Mouse (Mus musculus) kidney, postnatal 4 days (tissue): ENCODE data around the gene Tnfaip8l2.
A peak's percentile ranks its signal among the peaks of the same experiment; 100 is the strongest.

Experiments used
- DNase-seq, 2 experiments: peaks; one replicate each; pipeline ENCODE4 v3.0.0; 2021; ENCODE audit warnings: mixed read lengths in 2 of 2

Tnfaip8l2 gene

DNA sequence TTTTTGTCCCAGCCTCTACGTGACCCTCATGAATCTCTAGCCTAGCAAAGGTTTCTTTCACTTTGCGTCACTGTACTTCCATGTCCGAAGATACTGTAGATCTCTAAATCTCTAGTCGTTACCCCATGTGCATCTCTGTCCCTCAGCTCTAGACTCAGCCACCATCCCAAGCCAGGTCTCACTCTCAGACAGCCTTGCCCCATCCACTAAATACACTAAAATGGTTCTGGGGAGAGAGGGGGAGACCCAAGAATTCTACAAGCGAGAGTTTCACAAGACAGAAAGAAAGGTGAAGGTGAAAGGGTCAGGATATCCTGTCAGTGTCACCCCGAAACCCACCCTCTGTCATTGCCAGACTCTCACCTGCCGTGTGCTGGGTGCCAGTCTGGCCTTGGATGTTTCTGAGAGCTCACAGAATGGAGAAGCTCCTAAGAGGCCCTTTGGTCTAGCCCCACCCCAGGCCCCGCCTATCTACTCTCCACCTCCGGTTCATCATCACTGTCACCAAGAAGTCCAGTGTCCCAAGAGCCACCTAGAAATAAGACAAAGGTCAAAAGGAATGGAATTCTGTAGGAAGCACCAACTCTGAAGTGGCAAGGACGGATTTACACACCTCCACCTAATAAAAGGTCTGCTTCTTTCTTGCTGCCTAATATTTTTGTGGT, at the start of gene Tnfaip8l2:
Gene Tnfaip8l2, minus strand, starts transcription at position 409 of the 665 bp plus-strand sequence.
- DNase-seq: no peak

DNA sequence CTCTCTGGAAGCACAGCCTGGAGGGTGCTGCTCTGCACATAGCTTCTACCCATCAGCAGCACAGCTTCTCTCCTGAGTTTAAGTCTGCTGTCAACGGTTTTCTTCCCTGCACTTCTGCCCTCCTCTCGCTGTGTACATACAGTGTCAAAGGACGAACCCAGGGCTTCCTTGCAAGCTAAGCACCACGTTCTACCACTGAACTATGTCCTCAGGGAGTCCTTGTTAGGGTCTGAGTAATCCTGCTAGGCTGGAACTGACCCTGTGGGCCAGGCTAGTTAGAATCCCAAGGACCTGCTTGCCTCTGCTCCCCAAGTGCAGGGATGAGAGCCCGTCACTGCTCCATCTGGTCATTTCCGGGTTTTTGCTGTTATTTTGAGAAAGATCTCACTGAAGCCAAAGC, 44.7 kb upstream of the Tnfaip8l2 start:
- no peak for DNase-seq

DNA sequence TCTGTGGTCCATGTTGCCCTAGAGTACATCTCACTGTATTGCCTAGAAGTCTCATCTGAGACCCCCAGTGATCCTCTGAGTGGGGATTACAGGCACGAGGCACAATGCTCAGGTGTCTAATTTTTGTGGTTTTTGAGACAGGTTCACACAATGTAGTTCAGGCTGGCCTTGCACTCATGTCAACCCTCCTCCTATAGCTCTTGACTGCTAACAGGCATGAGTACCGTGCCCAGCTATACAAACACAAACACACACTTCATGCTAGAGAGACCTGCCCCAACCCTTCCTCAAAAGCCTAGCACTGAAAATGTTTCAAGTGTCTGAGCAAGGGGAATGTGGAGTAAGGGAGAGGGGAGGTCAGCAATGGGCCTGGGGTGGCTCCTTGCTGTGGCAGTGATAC, 43.9 kb upstream of the Tnfaip8l2 start:
- DNase-seq: no peak

DNA sequence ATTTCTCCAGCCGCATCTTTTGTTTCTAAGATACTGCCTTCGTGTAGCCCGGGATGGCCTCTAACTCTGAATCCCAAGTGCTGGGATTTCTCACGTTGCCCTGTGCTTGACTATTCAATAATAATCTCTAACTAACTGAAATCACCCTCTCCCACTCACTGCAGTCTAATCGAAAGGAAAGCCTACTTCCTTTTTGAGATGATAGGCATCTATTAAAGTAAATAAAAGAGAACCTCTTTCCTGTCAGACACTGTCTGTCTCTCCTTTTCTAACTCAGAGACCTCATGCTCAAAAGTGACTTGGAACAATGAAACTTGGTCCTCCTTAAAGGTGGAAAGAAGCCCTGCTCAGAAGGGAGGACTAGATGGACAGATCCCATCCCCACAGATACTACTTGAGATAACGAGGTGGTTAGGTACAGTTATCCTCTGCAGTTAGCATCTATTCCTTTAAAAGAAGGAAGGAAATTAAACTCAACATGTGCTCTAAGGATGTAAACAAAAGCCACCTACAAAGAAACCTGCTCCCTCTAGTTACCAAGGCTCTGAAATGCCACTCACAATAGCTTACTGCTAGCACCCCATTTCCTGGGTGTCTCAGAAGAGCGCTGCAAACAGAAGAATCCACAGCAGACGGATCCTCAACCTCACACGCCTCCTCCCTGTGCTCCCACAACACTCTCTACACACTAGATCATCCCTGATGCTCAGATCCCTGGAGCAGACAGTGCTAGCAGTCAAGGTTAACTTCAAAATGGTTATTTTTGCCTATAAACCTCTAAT, 42.8 kb upstream of the Tnfaip8l2 start:
- no peak for DNase-seq

DNA sequence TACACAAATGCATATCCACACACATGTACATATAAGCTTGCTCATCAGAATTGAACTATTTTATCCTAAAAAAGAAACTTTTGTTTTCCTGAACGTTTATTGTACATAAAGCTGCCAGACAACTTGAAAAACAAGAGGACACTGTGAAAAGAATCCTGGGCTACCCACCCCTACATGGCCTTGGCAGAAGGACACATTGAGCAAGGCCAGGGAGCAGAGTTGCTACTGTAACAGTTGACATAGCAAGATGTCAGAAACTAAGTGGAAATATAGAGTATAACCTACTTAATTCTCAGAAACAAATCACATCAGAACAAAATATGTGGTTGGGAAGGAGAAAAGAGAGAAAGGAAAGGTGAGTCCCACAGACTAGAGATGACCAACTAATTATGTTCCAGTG, 39.7 kb upstream of the Tnfaip8l2 start:
- DNase-seq: no peak

DNA sequence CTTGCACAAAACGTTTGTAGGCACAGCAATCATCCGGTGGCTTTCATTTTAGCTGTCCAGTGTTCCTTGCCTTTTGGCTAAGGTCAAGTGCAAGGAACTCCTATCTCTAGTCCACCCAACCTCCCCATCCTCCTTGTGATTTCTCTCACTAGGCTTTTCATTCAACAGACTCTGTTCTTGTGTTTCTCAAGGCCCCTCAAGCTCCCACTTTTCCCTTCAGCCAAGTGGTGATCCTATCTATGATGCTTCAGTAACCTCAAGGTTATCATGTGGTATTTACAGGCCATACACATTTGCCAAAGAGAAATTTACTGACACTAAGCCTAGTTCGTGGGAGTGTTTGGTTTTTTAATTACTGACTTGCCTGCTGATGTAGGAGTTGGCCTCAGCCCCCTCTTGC, 37.7 kb upstream of the Tnfaip8l2 start:
- peak in 1 of 2 experiments; percentile 32 for DNase-seq

DNA sequence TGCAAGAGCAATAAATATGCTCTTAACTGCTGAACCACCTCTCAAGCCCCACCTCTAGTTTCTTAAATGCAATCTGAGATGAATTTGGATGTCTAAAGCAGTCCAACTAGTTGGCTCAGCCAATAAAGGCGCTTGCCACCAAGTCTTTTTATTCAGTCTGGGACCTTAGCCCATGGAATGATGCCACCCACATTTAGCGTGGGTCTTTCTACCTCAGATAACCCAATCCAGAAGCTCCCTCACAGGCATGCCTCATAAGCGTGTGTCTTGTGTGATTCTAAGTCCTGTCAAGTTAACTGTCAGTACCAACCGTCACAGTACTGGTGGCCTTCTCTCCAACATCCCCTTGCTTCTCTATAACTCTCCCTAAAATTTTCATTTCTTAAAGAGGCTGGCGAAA, 36.8 kb upstream of the Tnfaip8l2 start:
- no peak for DNase-seq

DNA sequence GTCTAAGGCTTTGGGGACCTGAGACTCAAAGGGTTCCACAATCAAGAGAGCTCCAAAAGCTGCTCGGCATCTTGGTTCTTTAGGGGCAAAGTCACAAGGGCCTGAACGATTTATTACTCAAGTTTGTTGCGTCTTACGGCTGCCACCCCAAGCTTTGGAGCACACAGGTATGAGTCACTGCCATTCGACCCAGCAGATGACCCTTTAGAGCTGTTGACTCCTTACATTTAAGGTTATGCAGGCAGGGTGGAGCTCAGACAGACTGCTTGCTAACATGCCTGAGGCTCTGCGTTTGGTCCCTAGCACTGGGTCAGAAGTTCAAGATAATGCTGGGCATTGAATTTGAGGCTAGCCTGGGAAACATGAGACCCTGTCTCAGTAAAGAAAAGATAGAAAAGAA, 35.4 kb upstream of the Tnfaip8l2 start:
- DNase-seq: no peak

DNA sequence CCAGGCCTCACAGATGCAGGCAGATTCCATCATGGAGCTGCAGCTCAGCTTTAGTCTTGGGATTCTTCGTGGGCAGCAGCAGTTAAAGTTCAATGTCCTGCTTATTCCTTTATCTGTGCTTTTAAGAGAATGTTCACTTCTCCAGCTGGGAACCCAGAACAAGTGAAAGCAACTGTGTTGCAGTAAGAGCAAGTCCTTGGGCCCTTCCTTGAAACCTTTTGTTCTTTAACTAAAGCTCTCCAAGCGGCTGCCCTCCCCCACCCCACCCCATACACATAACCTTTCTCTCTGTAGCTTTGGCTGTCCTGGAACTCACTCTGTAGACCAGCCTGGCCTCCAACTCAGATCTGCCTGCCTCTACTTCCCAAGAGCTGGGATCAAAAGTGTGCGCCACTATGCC, 34.3 kb upstream of the Tnfaip8l2 start:
- no peak for DNase-seq

DNA sequence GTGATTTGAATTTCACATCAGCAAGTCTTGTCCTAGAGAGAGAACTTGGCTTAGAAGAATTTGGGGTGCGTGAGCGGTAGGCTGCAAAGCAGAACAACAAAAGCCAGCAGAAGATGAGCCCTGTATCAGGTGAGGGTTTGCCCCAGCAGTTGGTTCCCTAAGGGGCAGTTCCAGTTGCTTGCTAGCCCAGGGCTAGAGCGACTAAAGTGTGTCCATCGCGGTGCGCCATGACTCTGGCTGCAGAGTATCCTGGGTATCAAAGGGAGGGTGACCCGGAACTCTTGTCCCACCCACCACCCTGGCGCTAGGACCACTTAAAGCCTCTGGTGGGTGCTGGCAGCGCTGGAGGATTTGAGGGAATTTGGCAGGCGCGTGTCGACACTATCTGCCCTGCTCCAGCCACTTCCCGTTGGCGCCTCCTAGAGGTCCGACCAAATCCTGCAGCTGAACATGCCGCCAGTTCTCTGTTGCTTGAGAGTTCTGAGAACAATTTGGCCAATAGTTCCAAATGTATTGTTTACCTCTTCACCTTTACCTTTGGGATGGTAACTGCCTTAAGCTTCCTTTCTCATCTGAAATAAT, 31.9 kb upstream of the Tnfaip8l2 start:
- DNase-seq: peak; percentile 94 to 95

DNA sequence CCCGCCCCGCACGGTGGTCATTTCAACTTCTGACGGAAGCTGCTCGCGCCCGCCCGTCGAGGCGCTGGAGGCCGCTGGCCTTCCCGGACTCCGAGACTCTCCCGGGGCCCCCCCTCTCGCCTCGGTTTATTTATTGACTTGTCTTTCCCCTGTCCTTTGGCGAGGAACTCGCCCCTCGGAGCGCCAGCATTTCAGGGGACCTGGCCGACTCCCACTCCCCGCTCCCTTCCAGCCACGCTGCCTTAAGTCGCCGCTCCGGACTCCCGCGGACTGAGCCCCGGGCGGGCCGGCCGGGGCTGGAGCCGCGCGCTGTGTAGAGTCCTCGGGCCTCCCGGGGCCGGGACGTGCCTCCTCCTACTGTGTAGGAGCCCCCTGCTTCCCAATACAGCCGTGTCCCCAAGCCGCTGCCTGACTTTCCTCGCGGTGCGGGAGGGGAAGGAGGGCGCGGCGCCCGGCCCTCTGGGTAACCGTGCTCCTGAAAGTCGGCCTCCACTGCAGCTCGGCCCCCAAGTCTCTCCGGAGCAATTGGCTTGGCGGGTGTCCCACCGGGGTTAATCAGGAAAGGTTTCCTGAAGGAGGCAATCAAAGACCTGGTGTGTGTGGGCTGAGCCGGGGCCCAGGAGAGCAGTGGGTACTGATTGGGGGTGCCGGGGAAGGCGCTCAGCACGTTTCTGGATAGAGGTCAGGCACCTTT, 31.2 kb upstream of the Tnfaip8l2 start:
- DNase-seq: peak; percentile 67 to 76

DNA sequence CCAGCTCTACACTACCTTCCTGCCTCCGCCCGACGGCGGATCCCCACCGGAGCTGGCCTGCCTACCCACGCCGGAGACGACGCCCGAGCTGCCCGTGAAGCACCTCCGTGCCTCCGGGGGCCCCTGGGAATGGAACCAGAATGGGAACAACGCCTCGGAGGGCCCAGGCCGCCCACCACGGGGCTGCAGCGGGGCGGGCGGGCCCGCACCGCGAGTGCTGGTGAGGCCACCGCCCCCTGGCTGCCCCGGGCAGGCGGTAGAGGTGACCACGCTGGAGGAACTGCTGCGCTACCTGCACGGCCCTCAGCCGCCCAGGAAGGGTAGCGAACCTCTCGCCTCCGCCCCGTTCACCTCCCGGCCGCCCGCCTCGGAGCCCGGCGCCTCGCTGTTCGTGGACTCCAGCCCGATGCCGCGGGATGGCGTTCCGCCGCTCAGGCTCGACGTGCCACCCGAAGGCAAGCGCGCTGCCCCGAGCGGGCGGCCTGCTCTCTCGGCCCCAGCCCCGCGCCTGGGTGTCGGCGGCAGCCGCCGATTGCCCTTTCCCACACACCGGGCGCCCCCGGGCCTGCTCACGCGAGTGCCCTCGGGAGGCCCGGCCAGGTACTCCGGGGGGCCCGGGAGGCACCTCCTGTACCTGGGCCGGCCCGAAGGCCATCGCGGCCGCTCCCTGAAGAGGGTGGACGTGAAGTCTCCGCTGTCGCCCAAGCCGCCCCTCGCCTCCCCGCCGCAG, 30.5 kb upstream of the Tnfaip8l2 start:
- DNase-seq: peak; percentile 34 to 53

DNA sequence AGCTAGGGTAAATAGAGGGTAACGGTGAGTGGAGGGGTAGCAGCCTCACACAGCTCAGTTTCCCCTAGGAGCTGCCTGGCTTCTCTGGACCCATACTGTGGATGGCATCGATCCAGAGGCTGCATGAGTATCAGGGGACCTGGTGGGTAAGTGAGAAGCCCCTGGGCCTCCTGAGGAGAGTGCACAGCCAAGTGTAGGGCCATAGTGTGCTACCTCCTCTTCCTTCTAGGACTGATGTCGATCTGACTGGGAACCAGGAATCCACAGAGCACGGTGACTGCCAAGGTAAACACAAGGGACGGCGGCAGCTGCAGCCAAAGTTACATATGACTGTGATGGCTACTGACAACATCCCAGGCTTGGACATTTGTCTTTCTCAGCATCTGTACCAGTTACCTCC, 28.9 kb upstream of the Tnfaip8l2 start:
- DNase-seq: no peak

DNA sequence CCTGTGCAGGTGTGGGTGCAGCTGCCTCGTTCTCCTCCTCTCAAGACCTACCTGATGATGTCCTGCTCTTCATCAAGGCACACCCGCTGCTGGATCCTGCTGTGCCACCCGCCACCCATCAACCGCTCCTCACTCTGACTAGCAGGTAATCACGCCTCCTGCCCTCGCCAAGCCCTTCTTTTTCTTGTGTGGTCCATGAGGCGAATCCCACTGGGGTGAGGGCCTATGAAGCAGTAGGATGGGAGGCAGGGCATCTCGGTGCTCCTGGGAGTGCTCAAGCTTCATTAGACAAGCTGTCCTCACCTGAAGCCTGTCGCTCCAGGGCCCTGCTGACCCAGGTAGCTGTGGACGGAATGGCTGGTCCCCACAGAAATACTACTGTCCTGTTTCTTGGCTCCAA, 27.8 kb upstream of the Tnfaip8l2 start:
- no peak for DNase-seq

DNA sequence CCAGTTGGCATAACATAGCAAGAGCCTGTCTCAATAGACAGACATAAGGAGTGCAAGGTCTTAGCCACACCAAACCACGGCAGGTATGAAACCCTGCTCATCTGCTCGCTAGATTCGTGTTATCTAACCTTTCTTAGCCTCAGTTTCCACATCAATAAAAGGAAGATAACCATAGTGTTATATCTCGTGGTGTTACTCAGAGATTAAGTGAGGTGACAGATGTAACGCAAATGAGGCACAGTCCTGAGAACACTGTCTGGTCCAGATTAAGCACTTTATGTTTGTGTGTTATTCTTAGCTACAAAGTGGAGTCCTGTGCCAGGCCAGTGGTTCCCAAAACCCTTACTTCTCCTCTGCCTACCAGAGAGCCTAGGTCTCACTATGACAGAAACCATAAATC, 22.7 kb upstream of the Tnfaip8l2 start:
- DNase-seq: no peak

DNA sequence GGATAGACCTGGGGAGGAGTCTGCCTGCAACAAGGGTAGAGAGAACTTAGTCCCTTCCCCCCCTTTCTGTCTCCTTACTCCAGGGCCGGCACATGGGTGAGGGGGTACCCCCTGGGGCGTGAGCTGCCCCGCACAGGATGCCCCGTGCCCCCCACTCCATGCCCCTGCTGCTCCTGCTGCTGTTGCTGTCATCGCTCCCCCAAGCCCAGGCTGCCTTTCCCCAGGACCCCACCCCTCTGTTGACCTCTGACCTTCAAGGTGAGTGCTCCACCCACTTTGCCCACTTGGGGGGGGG, 22.0 kb upstream of the Tnfaip8l2 start:
- no peak for DNase-seq

DNA sequence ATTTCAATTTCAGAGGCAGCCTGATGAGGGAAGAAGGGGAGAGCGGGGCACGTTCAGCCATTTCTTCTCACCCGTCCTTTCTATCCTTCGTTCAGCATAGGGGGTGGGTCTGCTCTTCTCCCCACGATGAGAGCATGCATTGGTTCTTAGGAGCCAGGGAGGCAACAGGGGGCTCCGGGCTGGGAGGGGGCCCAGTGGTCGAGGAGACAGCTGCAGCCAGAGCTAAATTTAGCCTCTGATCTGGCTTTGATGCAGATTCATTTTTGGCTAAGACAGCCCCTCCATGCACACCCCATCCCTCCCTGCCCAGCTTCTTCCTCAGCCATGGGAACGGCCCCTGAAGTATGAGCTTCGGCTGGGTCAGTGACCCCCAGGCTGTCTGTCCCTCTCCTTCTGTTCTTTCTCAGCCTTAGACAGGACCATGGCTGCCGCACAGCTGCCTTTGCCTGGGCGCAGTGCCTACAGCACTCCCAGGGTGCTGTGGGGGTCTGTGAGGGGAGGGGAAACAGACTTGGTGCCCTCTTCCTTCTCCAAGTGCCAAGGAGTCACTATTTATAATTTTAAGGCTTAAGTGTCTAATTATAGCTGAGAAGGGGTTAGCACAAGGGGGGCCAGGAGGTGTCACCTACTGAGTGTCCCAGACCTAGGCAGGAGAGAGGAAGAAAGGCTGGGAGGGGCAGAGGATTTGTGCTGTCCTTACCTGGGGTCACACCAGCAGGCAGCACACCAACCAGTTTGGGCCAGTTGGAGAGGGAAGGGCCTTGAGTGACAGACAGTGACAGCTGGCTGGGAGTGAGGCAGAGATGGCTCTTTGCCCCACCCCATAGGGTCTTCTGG, 21.5 kb upstream of the Tnfaip8l2 start:
- no peak for DNase-seq

DNA sequence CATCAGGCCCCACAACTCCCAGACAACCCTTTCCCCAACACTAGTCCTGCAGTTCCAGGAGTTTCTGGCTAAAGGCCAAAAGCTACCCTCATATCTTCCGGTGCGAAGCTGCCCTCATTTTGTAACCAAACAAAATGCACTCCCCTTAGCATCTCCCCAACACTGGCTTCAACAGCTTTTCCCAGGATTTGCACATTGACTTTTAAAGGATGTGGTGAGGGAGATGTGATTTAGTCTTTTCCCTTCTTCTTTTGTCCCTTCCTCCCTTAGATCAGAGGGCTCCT, 20.1 kb upstream of the Tnfaip8l2 start:
- DNase-seq: no peak

DNA sequence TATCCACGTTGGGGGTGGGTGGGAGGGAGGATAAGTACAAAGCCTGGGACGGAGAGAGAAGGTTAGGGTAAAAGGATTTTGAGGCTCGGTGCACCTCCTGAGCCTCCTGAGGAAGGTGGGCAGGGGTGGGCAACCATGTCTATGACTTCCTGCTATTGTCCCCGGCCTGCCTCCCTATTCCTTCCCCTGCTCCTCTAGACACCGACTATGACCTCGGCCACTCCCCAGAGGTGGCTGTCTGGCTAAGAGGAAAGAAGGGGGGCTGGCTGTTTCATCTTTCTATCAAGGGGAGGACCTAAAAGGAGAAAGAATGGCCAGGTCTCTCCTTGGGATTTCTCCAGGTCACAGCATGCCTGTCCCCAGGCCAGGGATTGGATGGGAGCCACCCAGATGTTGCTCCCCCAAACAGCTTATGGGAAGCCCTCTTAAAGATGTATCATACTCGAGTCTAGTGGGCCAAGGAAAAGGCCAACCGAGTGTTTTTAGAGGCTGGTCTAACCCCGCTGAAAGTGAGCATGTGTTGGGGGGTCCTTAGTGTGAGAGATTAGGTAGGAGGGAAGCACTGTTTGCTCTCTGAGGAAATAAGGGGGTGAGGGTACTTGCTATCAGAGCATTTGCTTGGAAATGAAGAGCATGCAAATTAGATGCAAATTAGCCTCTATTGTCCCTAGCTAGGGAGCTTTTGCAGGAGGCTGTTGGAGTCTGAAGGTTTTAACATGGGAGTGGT, 19.6 kb upstream of the Tnfaip8l2 start:
- DNase-seq: no peak

DNA sequence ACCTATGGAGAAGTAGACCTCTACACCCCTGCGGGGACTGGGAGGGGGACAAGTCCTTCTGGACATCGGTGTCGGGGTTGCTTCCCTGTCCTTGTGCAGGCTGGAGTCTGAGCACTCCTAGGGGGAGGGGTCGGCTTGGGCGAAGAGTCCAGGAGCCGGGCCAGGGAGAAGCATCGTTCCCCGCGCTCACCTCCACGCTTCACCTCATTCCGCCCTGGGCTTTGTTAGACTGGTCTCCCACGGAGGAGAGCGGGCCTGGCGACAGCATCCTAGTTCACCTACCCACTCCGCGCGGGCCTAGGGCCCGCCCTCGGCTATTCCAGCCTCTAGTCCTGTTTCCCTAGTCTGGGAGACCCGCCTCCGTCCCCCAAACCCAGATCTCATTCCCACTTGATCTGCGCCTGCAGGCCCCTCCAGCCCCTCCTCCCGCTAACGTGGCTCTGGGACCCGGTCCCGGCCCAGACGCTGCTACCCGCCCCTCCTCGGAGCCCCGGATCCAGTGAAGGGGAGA, 18.9 kb upstream of the Tnfaip8l2 start:
- DNase-seq: peak; percentile 51 to 66
